10 mouse cellular contexts compared by ENCODE assay signal in the genomic region with DNA sequence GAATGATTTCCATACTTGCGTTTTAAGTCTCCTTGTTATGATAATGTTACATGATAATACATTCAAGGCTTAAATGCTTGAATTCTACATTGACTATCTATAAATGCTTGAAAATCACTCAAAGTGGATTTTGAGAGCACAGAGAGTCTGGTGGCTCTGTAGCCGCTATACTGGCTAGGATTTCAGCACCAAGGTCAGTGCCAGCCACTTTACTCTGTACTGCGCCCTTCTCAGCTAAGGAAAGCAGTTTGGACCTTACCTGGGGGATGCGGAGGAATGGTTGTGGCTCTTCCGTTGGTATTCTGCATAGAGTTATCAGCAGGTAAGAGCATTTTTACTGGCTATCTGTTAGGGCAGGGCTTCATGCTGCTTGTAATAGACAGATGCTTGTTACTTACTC.
DNase-seq lines count a peak whose midpoint lies in the region; TF ChIP-seq lines count a peak whose summit lies in the region.
"Had no signal": no experiment of that assay in that cellular context is flagged by ENCODE, and none has a peak within 500 bp of the region (broad histone marks: within the 10 kb centered on the region; RNA-seq: fewer than 3 reads in every experiment).

No protein-coding gene starts in this region.

- peak; percentile 6 for DNase-seq in heart, adult 11 months
- DNase-seq in heart, adult 2 months = no peak
- peak; percentile 2 for DNase-seq in lung, postnatal 14 days
- no peak for DNase-seq in lung, postnatal 4 days
- peak; percentile 68 for DNase-seq in ZHBTc4 (ENCODE audit: low read depth, low spot score)
- no peak for DNase-seq in frontal cortex, postnatal 14 days (ENCODE audit: low spot score in 2 of 2)
- no peak for DNase-seq in right cerebral cortex, adult 18-20 months
- DNase-seq: thymus, postnatal 14 days had no signal

- no peak overlapping the region for H3K27ac ChIP-seq in heart, adult 2 months

- no peak for TF ChIP-seq EP300 in heart, adult 2 months (IDR thresholded peaks at IDR 0.05; ENCODE audit: insufficient read depth, low read depth, low read length)

- intact Hi-C loops in heart, adult 2 months (cut with DNase I) = no loop called here

- H3K36me3 ChIP-seq in heart, adult 2 months (ENCODE audit: control insufficient read depth, insufficient read depth, low read length) = no peaks in the 10 kb centered on the region
- no peaks in the 10 kb centered on the region for H3K36me3 ChIP-seq in myocyte (ENCODE audit: control insufficient read depth, insufficient read depth)

- WGBS in heart, adult 2 months = 27% methylated on average over 5 of the region's 5 CpGs

- no peaks in the 10 kb centered on the region for H3K27me3 ChIP-seq in heart, adult 2 months (ENCODE audit: control insufficient read depth, insufficient read depth, low read length)
- no peaks in the 10 kb centered on the region for H3K27me3 ChIP-seq in myocyte (ENCODE audit: control insufficient read depth, insufficient read depth, insufficient read length)
- H3K27me3 ChIP-seq: CH12.LX had no signal

- TF ChIP-seq CTCF in heart, adult 2 months (IDR thresholded peaks at IDR 0.05) = no peak

- no peaks in the 10 kb centered on the region for H3K4me1 ChIP-seq in heart, adult 2 months (ENCODE audit: control insufficient read depth, insufficient read depth, low read length)

- H3K9ac ChIP-seq in heart, adult 2 months (ENCODE audit: low read depth, low read length) = no peak overlapping the region

- H3ac ChIP-seq in myocyte (ENCODE audit: control insufficient read depth, insufficient read length) = no peak overlapping the region

- TF ChIP-seq POLR2A in heart, adult 2 months (IDR thresholded peaks at IDR 0.05; ENCODE audit: insufficient read depth, low read depth, low read length) = no peak
- TF ChIP-seq POLR2A in myocyte (IDR thresholded peaks at IDR 0.05; ENCODE audit: insufficient read length, low read depth) = no peak

- no peaks in the 10 kb centered on the region for H3K79me2 ChIP-seq in heart, adult 2 months (replicated peaks; ENCODE audit: control insufficient read depth, insufficient read depth, low read length)
- H3K79me2 ChIP-seq in myocyte (ENCODE audit: control insufficient read depth, insufficient read depth) = no peaks in the 10 kb centered on the region

- no peak overlapping the region for H3K4me3 ChIP-seq in heart, adult 2 months
- H3K4me3 ChIP-seq in myocyte = no peak overlapping the region

- H3K4me2 ChIP-seq in myocyte (ENCODE audit: low read depth) = no peak overlapping the region

TF ChIP-seq in myocyte, 11 proteins besides CTCF, POLR2A, EP300 and RAD21:
- TF ChIP-seq REST (IDR thresholded peaks at IDR 0.05; ENCODE audit: insufficient read depth, insufficient read length) (peak; percentile 56), TCF3 (IDR thresholded peaks at IDR 0.05; ENCODE audit: insufficient read length, low read depth) (no peak), SRF (IDR thresholded peaks at IDR 0.05; ENCODE audit: control insufficient read depth, insufficient read length, low read depth) (no peak)
TF ChIP-seq in myocyte: peak in this region for 1.

Comparison
In these comparisons a context has a peak if more than half of its experiments do, and no peak if none do; other contexts are left out.
1. DNase-seq: peak in heart, adult 11 months (single experiment), lung, postnatal 14 days (single experiment) and ZHBTc4 (single experiment); none in heart, adult 2 months (0 of 2), lung, postnatal 4 days (0 of 2), frontal cortex, postnatal 14 days (0 of 2) and right cerebral cortex, adult 18-20 months (single experiment).